Mouse (Mus musculus): ENCODE data around the gene Anpep. TPM values are rescaled to one million over a fixed set of nuclear protein-coding genes. Genes with fewer than 3 reads are reported as not detected.

The Anpep gene
- total and polyA plus RNA-seq, 3 experiments: 7.6 to 77.2 (median 40.2) TPM

DNA sequence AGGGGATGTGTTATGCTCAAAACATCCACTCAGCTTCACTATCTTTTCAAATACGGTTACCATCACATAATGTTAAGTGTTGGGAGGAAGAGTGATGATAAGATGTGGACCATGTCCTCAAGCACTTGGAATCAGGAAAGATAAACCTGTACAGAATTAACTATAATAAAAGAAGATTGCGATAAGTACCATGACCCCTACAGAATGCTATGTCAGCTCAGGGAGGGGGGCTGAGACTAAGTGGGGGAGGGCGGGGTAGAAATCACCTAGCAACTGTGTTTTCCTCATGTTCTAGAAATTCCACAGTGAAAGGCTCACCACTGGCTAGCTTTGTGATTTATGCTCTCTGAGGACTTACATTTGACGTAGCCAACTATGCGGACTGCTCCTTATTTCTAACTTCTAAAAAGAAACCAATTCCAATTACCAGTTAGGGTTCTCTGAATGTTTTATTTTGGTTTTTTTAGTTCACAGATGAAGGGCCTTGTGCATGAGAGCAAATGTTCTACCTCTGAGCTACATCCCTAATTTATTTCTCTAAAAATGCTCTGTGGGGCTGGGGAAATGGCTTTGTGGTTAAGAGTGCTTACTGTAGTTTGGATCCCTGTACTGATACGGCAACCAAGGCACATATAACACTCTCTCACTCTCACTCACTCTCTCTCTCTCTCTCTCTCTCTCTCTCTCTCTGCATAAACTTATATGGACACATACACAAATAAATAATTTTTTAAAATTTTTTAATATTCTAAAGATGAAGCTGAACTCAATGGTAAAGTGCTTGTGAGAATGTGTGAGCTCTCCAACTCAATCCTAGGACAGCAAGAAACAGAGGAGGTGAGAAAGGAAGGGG is 31.9 kb upstream of the Anpep start:
- no peak overlapping the region for H3K27ac ChIP-seq (ENCODE audit: control insufficient read depth, low read depth, low read length)
- peaks cover 0 to 4% of the 10 kb centered on the region in 2 experiments; a peak in 1 of 4 replicates for H3K4me1 ChIP-seq (ENCODE audit: control insufficient read depth in 1 of 2, insufficient read depth in 2 of 2, low read length in 2 of 2)
- H3K36me3 ChIP-seq (ENCODE audit: control insufficient read depth in 1 of 2, insufficient read depth in 2 of 2, low read length in 2 of 2): no peaks in the 10 kb centered on the region; a peak in 1 of 4 replicates
- no peaks in the 10 kb centered on the region for H3K79me2 ChIP-seq (ENCODE audit: control insufficient read depth, insufficient read depth, low read length, poor library complexity)
- 0 out of 2 replicates have a peak, but pooled peaks have one; percentile 23 for TF ChIP-seq HCFC1 (IDR thresholded peaks at IDR 0.05; ENCODE audit: low read depth, low read length)
- no peak; the same call in 1 of the 2 replicates for TF ChIP-seq SIN3A (IDR thresholded peaks at IDR 0.05; ENCODE audit: low read length)
- TF ChIP-seq JUND (IDR thresholded peaks at IDR 0.05; ENCODE audit: low read depth, low read length): peak; percentile 94
- H3K27me3 ChIP-seq (ENCODE audit: control insufficient read depth in 1 of 2, insufficient read depth in 2 of 2, low read length in 2 of 2): no peaks in the 10 kb centered on the region
- peak; percentile 45 for DNase-seq (ENCODE audit: low read depth, low spot score)
- H3K9me3 ChIP-seq (replicated peaks; ENCODE audit: insufficient read depth, low read length): no peaks in the 10 kb centered on the region
- no peak overlapping the region for H3K9ac ChIP-seq (ENCODE audit: control insufficient read depth, low read depth, low read length, poor library complexity, severe bottlenecking)
- no peak overlapping the region for H3K4me3 ChIP-seq (ENCODE audit: control insufficient read depth in 1 of 2, insufficient read depth in 1 of 2, low read depth in 2 of 2, low read length in 2 of 2)

DNA sequence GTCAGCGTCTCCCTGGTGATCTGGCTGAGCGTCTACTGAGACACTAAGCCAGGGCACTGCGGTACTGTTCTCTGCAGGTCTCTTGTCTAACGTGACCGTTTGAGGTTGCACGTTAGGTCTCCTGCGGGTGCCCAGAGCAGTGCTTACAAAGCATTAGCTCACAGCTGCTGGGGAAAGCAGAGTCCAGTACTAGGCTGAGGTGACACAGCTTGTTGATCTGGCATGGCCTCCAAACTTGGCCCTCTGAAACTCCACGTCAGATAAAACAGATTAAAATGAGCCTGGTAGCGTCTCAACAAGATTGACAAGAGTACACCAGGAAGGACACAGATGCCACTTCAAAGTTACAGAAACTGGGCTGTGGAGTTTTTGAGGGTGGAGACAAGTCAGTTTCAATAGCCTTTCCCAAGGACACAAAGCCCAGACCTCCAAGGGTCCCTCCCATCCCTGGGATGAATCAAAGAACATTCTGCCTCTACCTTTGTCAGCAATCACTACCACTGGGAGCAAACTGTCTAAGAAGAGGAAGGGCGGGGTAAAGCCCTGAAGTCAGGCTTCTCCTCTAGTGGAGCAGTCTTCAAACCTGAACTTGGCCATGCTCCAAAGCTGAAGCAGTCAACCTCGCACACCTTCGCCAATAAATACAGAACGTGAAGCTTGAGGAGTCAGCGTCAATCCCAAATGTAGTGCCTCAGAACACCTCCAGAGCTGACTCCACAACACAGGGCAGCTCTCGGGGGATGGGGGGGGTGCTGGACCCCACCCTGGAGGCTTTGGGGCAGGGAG is 29.8 kb upstream of the Anpep start:
- Histone ChIP-seq H3K9ac (ENCODE audit: control insufficient read depth, low read depth, low read length, poor library complexity, severe bottlenecking) (no peak overlapping the region), H3K79me2 (ENCODE audit: control insufficient read depth, insufficient read depth, low read length, poor library complexity) (no peaks in the 10 kb centered on the region), H3K27me3 (ENCODE audit: control insufficient read depth in 1 of 2, insufficient read depth in 2 of 2, low read length in 2 of 2) (no peaks in the 10 kb centered on the region), H3K36me3 (ENCODE audit: control insufficient read depth in 1 of 2, insufficient read depth in 2 of 2, low read length in 2 of 2) (no peaks in the 10 kb centered on the region; a peak in 1 of 4 replicates), H3K4me1 (ENCODE audit: control insufficient read depth in 1 of 2, insufficient read depth in 2 of 2, low read length in 2 of 2) (peaks cover 0 to 4% of the 10 kb centered on the region in 2 experiments; a peak in 1 of 4 replicates), H3K27ac (ENCODE audit: control insufficient read depth, low read depth, low read length) (no peak overlapping the region), H3K9me3 (replicated peaks; ENCODE audit: insufficient read depth, low read length) (no peaks in the 10 kb centered on the region), H3K4me3 (ENCODE audit: control insufficient read depth in 1 of 2, insufficient read depth in 1 of 2, low read depth in 2 of 2, low read length in 2 of 2) (no peak overlapping the region)
- DNase-seq (ENCODE audit: low read depth, low spot score): peak; percentile 34
- TF ChIP-seq RCOR1 (IDR thresholded peaks at IDR 0.05; ENCODE audit: low read depth, low read length): no peak
- no peak for TF ChIP-seq TCF12 (IDR thresholded peaks at IDR 0.05; ENCODE audit: low read depth, low read length)
- no peak for TF ChIP-seq NRF1 (IDR thresholded peaks at IDR 0.05; ENCODE audit: insufficient read depth, low read depth, low read length, poor library complexity, severe bottlenecking)
- TF ChIP-seq JUND (IDR thresholded peaks at IDR 0.05; ENCODE audit: low read depth, low read length): no peak
- TF ChIP-seq MYC (IDR thresholded peaks at IDR 0.05; ENCODE audit: low read depth, low read length): no peak
- TF ChIP-seq GABPA (IDR thresholded peaks at IDR 0.05; ENCODE audit: low read depth, low read length): no peak
- no peak for TF ChIP-seq CHD1 (IDR thresholded peaks at IDR 0.05; ENCODE audit: low read depth, low read length)
- no peak for TF ChIP-seq ZNF384 (IDR thresholded peaks at IDR 0.05; ENCODE audit: low read depth, low read length)
- no peak for TF ChIP-seq ZC3H11A (IDR thresholded peaks at IDR 0.05; ENCODE audit: low read depth, low read length)
